Mouse (Mus musculus) ES-Bruce4 (cell line): ENCODE data around the gene Tbc1d12. TPM values are rescaled to one million over a fixed set of nuclear protein-coding genes. Genes with fewer than 3 reads are reported as not detected.

ENCODE experiments used
- H3K27ac ChIP-seq: 2 replicates; pipeline ENCODE4 v1.5.1; 2012; ENCODE audit warnings: low read length, inconsistent platforms; ENCODE audit not compliant: insufficient read depth
- H3K27me3 ChIP-seq: 2 replicates; pipeline ENCODE4 v1.6.1; 2012; ENCODE audit warnings: mild to moderate bottlenecking, low read length, inconsistent platforms; ENCODE audit not compliant: control insufficient read depth, poor library complexity, insufficient read depth, severe bottlenecking
- H3K36me3 ChIP-seq: 2 replicates; pipeline ENCODE4 v1.6.1; 2012; ENCODE audit warnings: inconsistent platforms, mild to moderate bottlenecking, low read length, moderate library complexity; ENCODE audit not compliant: control insufficient read depth, poor library complexity, insufficient read depth, severe bottlenecking
- H3K4me1 ChIP-seq: one replicate; pipeline ENCODE4 v1.8.1; 2011; ENCODE audit warnings: low read length; ENCODE audit not compliant: control insufficient read depth, insufficient read depth
- H3K4me3 ChIP-seq: 2 replicates; pipeline ENCODE4 v1.5.1; 2011; ENCODE audit warnings: low read depth, mild to moderate bottlenecking, low read length
- H3K9ac ChIP-seq: 2 replicates; pipeline ENCODE4 v1.6.1; 2012; ENCODE audit warnings: low read depth, mild to moderate bottlenecking, inconsistent platforms; ENCODE audit not compliant: poor library complexity, severe bottlenecking
- H3K9me3 ChIP-seq: replicated peaks from 2 replicates; pipeline ENCODE4 v1.6.1; 2012; ENCODE audit warnings: mild to moderate bottlenecking, low read length, inconsistent platforms; ENCODE audit not compliant: control insufficient read depth, poor library complexity, insufficient read depth, severe bottlenecking
- CTCF ChIP-seq: IDR thresholded peaks from one replicate; pipeline ENCODE4 v1.8.1; 2011; ENCODE audit warnings: low read depth, low read length
- EP300 ChIP-seq: IDR thresholded peaks from 2 replicates; pipeline ENCODE4 v1.6.1; 2011; ENCODE audit warnings: low read depth, low read length; ENCODE audit not compliant: insufficient read depth
- POLR2A ChIP-seq: IDR thresholded peaks from one replicate; pipeline ENCODE4 v1.8.1; 2011; ENCODE audit warnings: low read length; ENCODE audit not compliant: insufficient read depth
- polyA plus RNA-seq: library from polyadenylated mRNA; stranded (reverse); fragments of >200 nt; gene quantifications from 2 replicates; pipeline ENCODE4 v1.2.4, GENCODE M21; 2011; ENCODE audit warnings: low read depth; ENCODE audit not compliant: missing spikeins, insufficient read depth, insufficient read length

The Tbc1d12 gene
- polyA plus RNA-seq, 1 experiment: 6.3 TPM

DNA sequence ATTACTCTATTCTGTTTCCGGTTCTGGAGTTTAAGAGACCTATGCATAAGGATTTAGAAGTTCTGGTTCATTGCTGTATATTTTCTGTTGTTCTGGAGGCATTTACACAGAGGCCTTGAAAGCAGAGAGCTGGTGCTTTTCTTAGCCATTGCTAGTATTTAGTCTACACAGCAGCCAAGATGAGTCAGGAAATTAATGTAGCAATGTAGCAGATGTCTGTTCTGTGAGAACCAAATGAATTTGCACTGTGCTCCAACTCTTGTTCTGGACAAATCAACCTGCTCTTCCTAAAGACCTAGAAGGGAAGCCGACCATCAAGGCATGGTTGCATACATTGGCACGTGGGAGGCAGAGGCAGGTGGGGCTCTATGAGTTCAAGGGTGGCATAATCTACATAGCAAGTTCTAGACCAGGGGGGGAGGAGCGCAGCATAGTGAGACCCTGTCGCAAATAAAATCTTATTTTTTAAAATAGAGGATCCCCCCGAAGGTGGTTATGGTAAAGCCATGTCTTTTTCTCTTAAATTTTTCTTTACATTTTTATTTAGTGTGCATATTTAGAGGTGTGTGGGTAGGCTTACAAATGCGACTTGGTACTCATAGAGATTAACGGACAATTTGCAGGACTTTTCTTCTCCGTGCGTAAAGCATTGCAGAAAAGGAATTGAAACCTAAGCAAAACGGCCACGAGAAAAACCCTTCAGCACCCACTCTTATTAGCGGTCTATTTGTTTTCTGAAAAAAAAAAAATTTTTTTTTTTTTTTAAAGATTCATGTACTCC is 93.3 kb downstream of the Tbc1d12 start:
- TF ChIP-seq EP300: no peak
- TF ChIP-seq CTCF: no peak
- TF ChIP-seq POLR2A: no peak
- H3K27me3 ChIP-seq: no peaks in the 10 kb centered on the region
- peak overlapping the region; percentile 55 for H3K27ac ChIP-seq
- peaks cover 24% of the 10 kb centered on the region for H3K36me3 ChIP-seq
- H3K9me3 ChIP-seq: no peaks in the 10 kb centered on the region
- peaks cover 5% of the 10 kb centered on the region for H3K4me1 ChIP-seq
- H3K9ac ChIP-seq: peak overlapping the region; percentile 94
- H3K4me3 ChIP-seq: peak overlapping the region; percentile 98

DNA sequence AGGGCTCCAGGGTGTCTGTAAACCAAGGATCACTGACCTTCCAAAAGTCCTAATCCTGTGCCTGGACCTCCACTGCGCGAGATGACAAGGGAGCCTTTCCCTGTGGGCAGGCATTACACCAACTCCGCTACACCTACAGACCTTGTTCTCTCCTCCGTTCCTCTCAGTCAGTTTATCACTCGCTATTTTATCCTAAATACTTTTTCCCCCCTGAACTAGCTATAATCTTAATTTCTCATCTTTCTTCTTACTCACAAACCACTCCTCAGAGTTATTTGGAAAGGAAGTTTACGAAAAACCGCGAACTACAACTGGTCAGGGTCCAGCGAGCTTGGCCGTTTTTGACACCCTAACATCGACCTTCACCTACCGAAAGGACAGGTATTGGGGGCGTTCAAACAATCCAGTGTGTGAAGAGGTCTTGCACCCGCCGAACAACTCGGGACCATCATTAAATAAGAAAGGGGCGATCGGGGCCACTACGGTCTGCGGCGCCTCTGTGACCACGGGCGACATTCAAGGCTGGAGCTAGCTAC is 93.9 kb downstream of the Tbc1d12 start:
- no peaks in the 10 kb centered on the region for H3K27me3 ChIP-seq
- H3K36me3 ChIP-seq: peaks cover 30% of the 10 kb centered on the region
- no peaks in the 10 kb centered on the region for H3K9me3 ChIP-seq
- peak overlapping the region; percentile 94 for H3K9ac ChIP-seq
- H3K4me3 ChIP-seq: peak overlapping the region; percentile 98
- peak overlapping the region; percentile 27 for H3K27ac ChIP-seq
- H3K4me1 ChIP-seq: peaks cover 5% of the 10 kb centered on the region
- TF ChIP-seq EP300 (no peak), CTCF (no peak), POLR2A (no peak)

DNA sequence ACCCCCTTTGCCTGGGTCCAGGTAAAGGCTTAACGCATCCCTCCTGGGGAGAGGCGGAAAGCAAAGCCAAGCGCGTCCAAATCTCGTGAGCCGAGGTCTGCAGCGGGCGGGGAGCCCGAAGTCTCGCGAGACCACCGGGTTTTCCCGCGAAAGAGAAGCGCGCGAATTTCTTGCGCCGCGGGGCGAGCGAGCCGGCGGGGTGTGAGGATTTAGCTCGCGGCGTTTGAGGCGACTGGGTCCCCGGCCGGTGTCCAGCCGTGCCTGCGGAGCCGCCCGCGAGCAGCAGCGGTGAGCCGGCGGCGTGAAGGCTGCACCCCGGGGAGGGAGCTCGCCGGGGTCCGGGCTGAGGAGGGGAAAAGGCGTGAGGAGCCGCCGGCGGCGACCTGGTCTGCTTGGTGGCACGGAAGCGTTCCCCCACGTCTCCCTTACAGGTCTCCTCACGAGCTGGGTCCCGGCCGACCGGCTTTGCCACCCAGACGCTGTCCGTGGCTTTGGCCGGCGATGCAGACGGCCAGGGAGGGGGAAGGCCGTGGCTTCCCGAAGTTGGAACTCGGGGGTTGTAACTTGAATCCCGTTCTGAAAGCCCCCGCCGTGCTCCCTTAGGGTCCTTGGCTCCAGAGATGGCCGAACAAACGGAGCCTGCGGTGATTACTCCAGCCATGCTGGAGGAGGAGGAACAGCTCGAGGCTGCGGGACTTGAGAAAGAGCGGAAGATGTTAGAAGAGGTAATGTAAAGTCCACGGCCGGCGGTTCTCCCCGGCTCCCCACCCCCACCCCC is 94.6 kb downstream of the Tbc1d12 start, which contains the start of gene Hells:
Gene Hells (plus strand): TSS at position 128 of the 778 bp plus-strand sequence.
- peak within 1 kb of the TSS; percentile 98 for H3K4me3 ChIP-seq

DNA sequence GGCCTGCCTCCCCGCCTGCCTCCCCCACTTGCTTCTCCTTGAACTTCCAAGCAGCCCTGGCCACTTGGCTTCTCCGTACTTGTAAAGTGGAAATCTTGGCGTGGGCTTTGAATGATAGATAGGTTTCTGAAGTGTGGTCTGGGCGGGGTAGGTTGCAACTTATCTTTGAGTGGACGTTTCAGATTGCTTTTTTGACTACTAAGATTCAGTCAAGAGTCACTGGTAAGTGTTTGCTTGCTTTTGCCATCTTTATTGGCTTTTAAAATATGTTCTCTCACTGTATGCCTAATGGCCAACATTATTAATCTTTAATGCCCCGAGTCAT is 95.1 kb downstream of the Tbc1d12 start:
- H3K4me3 ChIP-seq: peak overlapping the region; percentile 98

More for the DNA sequence above, 94.6 kb downstream of the Tbc1d12 start, which contains the start of gene Hells:
- peaks cover 5% of the 10 kb centered on the region for H3K4me1 ChIP-seq
- H3K36me3 ChIP-seq: peaks cover 36% of the 10 kb centered on the region
- TF ChIP-seq POLR2A: no peak
- no peak for TF ChIP-seq CTCF
- no peak; the same call in 1 of the 2 replicates for TF ChIP-seq EP300
- H3K27ac ChIP-seq: peak within 1 kb of the TSS; percentile 27
- no peaks in the 10 kb centered on the region for H3K9me3 ChIP-seq
- no peaks in the 10 kb centered on the region for H3K27me3 ChIP-seq
- H3K9ac ChIP-seq: peak within 1 kb of the TSS; percentile 94

DNA sequence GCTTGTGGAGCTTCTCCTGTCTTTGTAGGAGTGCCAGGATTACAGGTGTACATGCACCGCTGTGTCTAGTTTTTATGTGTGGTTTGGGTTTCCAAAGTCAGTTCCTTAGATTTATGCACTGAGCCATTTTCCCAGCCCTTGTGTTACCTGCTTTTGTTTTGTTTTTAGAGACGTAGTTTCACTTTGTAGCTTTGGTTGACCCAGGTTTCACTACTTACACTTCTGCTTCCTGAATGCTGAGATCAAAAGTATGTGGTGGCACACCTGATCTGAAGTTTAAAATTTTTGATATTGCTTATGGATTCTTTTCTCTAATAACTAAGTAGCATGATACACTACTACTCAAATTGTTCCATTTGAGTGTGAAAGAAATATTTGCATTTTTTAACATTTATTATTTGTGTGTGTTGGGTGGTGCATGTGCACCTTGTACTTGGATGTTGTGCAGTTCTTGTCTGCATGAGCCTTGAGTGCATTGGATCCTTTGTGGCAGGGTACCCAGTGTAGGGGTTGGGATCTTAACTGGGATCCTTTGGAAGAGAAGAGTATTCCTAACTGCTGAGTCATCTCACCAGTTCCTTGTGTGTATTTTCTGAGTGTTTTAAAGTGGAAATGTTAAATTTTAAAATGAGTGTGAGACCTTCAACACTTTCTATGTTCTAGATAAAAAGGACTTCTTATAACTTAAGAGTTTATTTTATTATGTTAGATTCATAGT is 108.4 kb downstream of the Tbc1d12 start:
- peak overlapping the region; percentile 44; the same call in 1 of the 2 replicates for H3K27ac ChIP-seq
- H3K27me3 ChIP-seq: no peaks in the 10 kb centered on the region
- no peak overlapping the region for H3K9ac ChIP-seq
- H3K4me3 ChIP-seq: no peak overlapping the region
- no peaks in the 10 kb centered on the region for H3K9me3 ChIP-seq
- H3K36me3 ChIP-seq: peaks cover 77% of the 10 kb centered on the region
- TF ChIP-seq POLR2A (no peak), CTCF (no peak), EP300 (no peak)
- H3K4me1 ChIP-seq: no peaks in the 10 kb centered on the region

More for the DNA sequence above, 95.1 kb downstream of the Tbc1d12 start:
- H3K9ac ChIP-seq: peak overlapping the region; percentile 94
- H3K9me3 ChIP-seq: no peaks in the 10 kb centered on the region
- peaks cover 5% of the 10 kb centered on the region for H3K4me1 ChIP-seq
- TF ChIP-seq POLR2A (no peak), CTCF (no peak)
- H3K27me3 ChIP-seq: no peaks in the 10 kb centered on the region
- no peak overlapping the region for H3K27ac ChIP-seq
- peaks cover 40% of the 10 kb centered on the region for H3K36me3 ChIP-seq

Other genes starting within 250 kb of the Tbc1d12 start
- 32.7 and 34.7 TPM in 2 replicates for gene Noc3l, start 17.3 kb upstream of the Tbc1d12 start, polyA plus RNA-seq
- 526 and 534 TPM in 2 replicates for gene Hells, start 94.3 kb downstream of the Tbc1d12 start, polyA plus RNA-seq
- 0.33 TPM in 1 of 2 replicates, not detected in the other for gene Cyp2c55, start 170.4 kb downstream of the Tbc1d12 start, polyA plus RNA-seq
- gene Cyp2c65, start 224.4 kb downstream of the Tbc1d12 start, polyA plus RNA-seq: not detected in 2 replicates